Mouse (Mus musculus): Measurements from ENCODE around the gene Mfsd10.

DNA sequence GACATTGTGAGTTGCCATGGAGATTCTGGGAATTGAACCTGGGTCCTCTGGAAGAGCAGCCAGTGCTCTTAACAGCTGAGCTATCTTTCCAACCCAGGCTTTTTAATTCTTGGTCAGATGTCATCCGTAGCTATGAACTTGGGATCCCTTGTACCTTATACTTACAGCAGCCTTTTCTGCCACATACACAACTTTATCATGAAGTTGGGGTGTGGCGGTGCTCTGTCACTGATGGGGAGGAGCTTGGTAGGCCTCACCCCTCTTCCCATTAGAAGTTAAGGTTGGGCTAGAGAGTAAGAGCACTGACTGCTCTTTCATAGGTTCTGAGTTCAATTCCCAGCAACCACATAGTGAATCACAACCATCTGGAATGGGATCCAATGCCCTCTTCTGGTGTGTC lies 4.0 kb downstream of the Mfsd10 start:
- no peak for TF ChIP-seq ZC3H11A (IDR thresholded peaks at IDR 0.05; ENCODE audit: low read depth, low read length)
- TF ChIP-seq SIN3A (IDR thresholded peaks at IDR 0.05; ENCODE audit: low read length): no peak
- TF ChIP-seq CTCF (IDR thresholded peaks at IDR 0.05 in 2 of 3, conservative IDR thresholded peaks at IDR 0.05 in 1 of 3; ENCODE audit: control insufficient read depth in 1 of 3, insufficient read depth in 1 of 3, low read depth in 2 of 3, low read length in 3 of 3, poor library complexity in 1 of 3, severe bottlenecking in 1 of 3): no peak
- TF ChIP-seq MEF2A (IDR thresholded peaks at IDR 0.05; ENCODE audit: extremely low read depth, insufficient replicate concordance, low read depth, low read length, poor library complexity, severe bottlenecking): no peak
- TF ChIP-seq MAZ (IDR thresholded peaks at IDR 0.05; ENCODE audit: low read depth, low read length): no peak
- TF ChIP-seq USF1 (IDR thresholded peaks at IDR 0.05; ENCODE audit: low read depth, low read length): no peak
